Mouse (Mus musculus) right cerebral cortex, postnatal 14 days (tissue): ENCODE results near the gene Dnajc12.
A peak's percentile ranks its signal among the peaks of the same experiment; 100 is the strongest.
"Not testable (repeated sequence)": the region's sequence is repeated elsewhere in the genome, so short reads cannot be mapped to it uniquely, and the experiment has no call there.

Experiments used
- DNase-seq: peaks from one replicate; pipeline ENCODE4 v3.0.0; 2022

The Dnajc12 gene

GRCm38 (mm10) chr10:63382372-63383279, at the start of gene Dnajc12:
Gene Dnajc12 (plus strand): TSS chr10:63382443.
- DNase-seq = peak; percentile 72

- no peak for DNase-seq
These were observed 45.3 kb upstream of the Dnajc12 start for GRCm38 (mm10) chr10:63336901-63337300.

GRCm38 (mm10) chr10:63337326-63337725, 44.9 kb upstream of the Dnajc12 start:
- no peak for DNase-seq

GRCm38 (mm10) chr10:63337951-63338836, 44.0 kb upstream of the Dnajc12 start:
- DNase-seq = peak; percentile 51

DNA sequence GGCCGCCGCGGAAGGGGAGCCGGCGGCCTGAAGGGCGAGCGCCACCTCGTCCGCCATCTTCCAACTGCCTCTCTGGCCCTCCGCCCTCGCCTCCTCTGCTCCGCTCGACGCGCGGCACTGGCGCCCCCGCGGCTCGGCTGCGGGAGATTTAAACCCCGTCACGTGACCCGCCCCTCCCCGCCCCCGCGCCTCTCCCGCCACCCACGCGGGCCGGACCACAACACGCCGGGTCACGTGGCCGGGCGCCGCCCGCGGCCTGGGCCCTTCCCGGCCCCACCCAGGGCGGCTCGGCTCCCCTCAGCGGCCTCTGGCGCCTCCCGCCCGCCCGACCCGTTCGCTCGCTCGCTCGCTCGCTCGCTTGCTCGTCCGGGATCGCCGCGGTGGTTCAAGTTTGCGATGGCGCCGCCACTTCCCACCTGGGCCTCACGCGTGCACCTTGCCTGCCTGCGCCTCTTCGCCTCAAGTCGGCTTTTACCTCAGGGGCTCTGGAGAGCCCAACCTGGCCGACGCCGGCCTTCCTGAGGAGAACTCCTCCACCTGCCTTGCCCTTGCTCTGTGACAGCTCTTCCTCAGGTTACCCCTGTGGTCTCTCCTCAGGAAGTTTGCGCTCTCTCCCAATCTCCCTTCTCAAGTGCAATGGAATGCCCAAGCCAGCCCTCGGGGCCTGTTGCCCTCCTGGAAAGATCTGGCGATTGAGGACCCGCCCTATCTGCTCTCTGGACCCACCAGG, 43.2 kb upstream of the Dnajc12 start:
- DNase-seq = peak; percentile 82

GRCm38 (mm10) chr10:63341351-63341750, 40.9 kb upstream of the Dnajc12 start:
- no peak for DNase-seq

DNA sequence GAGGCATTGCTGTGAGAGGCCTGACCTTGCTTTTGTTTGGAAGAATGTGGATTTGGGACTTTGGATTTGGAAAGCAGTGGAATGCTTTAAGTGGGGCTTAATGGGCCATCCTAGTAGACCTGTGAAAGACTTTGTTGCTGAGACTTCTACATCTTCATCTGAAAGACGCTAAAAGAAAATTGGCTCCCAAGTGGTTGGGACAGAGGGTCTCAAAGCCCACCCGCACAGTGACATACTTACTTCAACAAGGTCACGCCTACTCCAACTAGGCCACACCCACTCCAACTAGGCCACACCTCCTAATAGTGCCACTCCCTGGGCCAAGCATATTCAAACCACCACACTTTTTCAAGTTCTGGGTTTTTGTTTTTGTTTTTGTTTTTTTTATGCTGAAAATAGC, 37.5 kb upstream of the Dnajc12 start:
- DNase-seq = no peak

DNA sequence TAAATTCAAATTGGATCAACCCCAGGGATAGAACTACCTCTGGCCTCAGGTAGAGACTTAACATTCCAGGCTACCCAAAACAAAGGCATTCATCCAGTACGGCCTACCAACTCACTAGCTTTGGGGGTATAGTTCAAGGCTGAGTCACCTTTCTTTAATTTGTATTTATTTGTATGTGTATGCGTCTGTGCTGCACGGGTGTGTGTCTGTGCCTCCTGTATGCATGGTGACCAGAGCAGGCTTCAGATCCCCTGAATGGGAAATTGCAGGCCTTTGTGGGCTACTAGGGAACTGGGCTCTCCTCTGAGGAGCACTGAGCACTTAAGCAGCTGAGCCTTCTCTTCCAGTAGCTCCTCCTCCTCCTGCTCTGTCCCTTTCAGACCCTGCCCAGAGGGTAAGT, 34.0 kb upstream of the Dnajc12 start:
- DNase-seq = no peak

GRCm38 (mm10) chr10:63350666-63351065, 31.6 kb upstream of the Dnajc12 start:
- DNase-seq = no peak

DNA sequence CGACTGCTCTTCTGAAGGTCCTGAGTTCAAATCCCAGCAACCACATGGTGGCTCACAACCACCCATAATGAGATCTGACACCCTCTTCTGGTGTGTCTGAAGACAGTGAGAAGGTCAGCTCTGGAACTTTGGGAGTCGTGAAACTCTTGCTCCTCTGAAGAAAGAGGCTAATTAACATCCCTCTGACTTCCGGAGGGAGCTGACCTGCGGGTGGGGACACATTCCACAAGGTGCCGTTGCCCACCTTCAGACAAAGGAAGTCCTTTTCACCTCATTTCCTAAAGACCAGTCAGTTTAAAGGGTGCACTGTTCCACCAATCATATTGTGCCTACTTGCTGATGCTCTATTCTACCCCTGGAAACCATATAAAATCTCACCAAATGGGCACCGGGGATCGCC, 31.1 kb upstream of the Dnajc12 start:
- not testable (repeated sequence) for DNase-seq

- no peak for DNase-seq
These were observed 30.1 kb upstream of the Dnajc12 start for GRCm38 (mm10) chr10:63352111-63352510.

DNA sequence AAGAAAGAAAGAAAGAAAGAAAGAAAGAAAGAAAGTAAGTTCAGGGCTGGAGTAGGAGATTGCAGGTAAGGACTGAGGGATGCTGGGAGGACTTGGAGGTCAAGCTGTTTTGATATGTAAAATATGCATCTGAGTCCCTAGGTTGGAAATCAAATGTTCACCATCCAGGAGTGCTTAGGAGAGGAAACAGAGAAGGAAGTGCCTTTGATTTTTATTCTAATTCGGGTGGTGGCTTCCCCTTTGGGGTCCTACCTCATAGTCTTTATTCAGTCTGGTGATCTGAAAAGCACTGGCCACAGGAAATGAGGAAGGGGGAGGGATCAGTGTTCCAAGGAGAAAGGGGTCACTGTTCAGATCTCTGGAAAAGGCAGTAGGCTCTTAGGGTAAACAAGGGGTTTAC, 21.7 kb upstream of the Dnajc12 start:
- DNase-seq = no peak

DNA sequence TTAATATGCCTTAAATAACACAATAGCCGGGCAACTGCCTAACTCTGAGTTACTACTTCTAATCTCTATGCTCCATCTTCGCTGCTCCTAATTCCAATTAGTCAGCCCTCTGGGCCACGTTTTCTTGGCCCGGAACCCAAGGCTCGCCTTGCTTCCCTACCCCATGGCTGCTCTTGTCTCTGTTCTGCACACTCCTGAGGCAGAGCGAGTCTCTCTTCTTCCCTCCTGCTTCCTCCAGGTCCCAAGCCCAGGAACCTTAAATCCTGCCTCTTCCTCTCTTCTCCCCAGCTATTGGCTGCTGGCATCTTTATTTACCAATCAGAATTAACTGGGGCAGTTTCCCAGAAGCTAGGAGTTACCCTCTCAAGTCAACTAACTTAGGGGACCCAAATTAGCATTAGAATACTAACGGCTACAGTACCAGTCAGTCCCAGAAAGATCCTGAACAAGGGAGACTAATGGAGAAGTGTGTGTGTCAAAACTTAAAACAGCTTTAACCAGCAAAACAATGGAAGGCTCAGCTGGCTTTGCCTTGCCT, 16.3 kb upstream of the Dnajc12 start:
- no peak for DNase-seq

DNA sequence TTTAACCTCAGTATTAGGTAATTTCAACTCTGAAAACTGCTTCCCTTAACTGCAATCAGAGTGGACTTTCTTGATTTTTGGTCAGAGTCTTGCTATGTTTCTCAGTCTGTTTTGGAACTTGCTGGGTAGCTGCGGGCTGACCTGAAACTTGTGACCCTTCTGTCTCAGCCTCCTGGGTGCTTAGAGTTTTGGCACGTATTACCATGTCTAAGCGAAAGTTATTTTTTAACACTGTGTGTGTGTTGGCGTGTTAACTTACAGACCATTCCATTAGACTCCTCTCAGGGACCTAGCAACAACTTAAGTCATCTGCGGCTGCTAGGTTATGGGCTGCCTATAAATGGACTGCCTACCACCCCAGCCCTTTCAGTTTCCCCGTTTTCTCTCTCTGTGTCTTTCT, 14.9 kb upstream of the Dnajc12 start:
- DNase-seq = no peak

- no peak for DNase-seq
These were observed 14.2 kb upstream of the Dnajc12 start for GRCm38 (mm10) chr10:63368041-63368440.

- no peak for DNase-seq
These were observed 5.9 kb upstream of the Dnajc12 start for GRCm38 (mm10) chr10:63376303-63376702.

DNA sequence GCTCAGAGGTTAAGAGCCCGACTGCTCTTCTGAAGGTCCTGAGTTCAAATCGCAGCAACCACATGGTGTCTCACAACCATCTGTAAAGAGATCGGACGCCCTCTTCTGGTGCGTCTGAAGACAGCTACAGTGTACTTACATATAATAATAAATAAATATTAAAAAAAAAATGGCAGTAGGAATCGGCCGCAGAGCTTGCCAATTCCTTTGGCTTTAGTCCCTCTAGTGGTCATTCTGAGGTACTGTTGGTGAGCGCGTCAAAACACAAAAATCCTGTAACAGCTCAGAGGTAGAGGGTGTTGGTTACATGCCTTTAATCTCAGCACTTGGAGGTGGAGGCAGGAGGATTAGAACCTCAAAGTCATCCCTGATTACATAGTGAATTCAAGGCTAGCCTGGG, 4.8 kb upstream of the Dnajc12 start:
- peak; percentile 49 for DNase-seq

GRCm38 (mm10) chr10:63378948-63379680, 3.1 kb upstream of the Dnajc12 start:
- no peak for DNase-seq

GRCm38 (mm10) chr10:63381498-63382280, 554 bp upstream of the Dnajc12 start, which contains the start of gene Sirt1:
Gene Sirt1 (minus strand): TSS chr10:63381704.
- DNase-seq = no peak

DNA sequence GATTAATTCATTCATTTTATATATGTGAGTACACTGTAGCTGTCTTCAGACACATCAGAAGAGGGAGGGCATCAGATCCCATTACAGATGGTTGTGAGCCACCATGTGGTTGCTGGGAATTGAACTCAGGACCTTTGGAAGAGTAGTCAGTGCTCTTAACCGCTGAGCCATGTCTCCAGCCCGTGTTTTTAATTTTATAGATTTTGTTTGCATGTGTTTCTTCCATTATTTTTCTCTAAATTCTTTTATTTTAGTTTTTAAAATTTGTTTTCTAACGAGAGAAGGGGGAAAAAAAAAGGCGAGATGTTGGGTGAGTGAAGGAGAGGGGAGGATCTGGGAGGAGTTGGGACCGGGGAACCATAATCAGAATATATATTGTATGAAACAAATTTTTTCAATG, 3.7 kb downstream of the Dnajc12 start:
- DNase-seq = not testable (repeated sequence)

GRCm38 (mm10) chr10:63386444-63386843, 4.2 kb downstream of the Dnajc12 start:
- DNase-seq = peak; percentile 81
